Mouse (Mus musculus): ENCODE measurements at regions not wholly inside any gene's neighbourhood (a gene's known extent, or its start where the extent isn't known, plus 50 kb on each side); places are given as distances from the start of the nearest gene placed in this dataset.

GRCm38 (mm10) chr16:79718230-79718629 is 627.3 kb upstream of the Tmprss15 start:
- intact Hi-C loops (cut with DNase I) = no loop called here
- no peak for DNase-seq (ENCODE audit: low spot score)

DNA sequence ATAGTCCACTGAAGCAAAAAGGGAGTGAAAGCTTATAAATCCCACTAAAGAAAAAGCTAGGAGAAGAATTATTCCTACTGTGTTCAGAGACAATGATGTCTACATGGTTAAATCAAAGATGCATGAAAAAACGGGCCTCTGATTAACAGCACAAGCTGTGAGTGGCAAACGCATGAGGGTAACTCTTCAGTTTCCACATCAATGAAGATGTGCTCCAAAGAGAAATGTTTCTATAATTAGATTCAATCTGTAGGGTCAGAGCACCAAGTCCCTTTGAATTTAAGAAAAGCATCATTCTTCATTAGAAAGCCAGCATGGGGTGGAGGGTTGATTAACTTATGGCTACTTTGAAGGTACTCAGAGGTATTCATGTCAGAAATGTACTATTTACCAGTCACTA is 601.5 kb upstream of the Tmprss15 start:
- intact Hi-C loops (cut with DNase I) = no loop called here

DNA sequence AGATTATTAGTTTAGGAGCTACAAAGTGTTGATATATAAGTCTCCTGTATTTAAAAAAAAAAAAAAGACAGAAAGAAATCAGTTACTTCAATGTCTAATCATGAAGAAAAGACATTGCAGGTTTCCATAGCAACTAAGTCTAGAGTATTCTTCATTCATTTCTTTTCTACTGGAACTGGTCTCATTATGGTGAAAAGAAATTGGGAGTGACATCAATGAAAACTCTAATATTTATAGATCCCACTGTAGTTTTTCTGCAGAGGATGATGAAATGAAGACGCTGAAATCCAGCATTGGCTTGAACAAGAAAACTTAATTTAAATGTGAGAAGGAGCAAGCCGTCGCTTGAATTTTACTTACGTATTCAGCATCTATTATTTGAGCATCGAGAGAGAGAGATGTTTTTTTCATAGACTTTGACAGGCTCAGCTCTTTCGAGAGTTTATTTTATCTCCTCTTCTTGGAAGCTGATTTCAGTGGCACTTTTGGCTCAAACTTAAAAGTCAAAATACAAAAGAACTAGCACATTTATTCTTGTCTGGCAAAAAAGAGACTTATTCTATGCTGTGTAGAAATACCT is 560.4 kb upstream of the Tmprss15 start:
- intact Hi-C loops (cut with DNase I) = no loop called here
- no peak for DNase-seq (ENCODE audit: low spot score)

More for the DNA sequence above, 601.5 kb upstream of the Tmprss15 start:
- no peak for DNase-seq (ENCODE audit: low spot score)

GRCm38 (mm10) chr16:79640898-79641297 is 550.0 kb upstream of the Tmprss15 start:
- intact Hi-C loops (cut with DNase I) = no loop called here
- DNase-seq (ENCODE audit: low spot score) = no peak

DNA sequence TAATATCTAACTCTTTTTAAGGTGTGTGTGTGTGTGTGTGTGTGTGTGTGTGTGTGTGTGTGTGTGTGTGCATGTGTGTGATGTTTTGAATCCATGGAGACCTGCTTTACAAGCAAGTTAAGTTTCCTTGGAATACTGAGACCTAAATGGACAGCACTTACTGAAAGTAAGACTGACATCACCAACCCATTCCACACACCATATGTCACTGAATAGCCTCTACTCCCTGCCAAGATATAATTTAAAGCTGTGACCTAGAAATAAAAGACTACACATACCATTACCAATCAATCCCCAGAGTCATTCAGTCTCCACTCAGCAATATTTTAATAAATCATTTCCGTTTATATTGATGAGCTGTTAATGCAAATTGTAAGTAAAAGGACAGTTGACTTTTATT is 536.2 kb upstream of the Tmprss15 start:
- DNase-seq (ENCODE audit: low spot score) = no peak
- intact Hi-C loops (cut with DNase I) = no loop called here

DNA sequence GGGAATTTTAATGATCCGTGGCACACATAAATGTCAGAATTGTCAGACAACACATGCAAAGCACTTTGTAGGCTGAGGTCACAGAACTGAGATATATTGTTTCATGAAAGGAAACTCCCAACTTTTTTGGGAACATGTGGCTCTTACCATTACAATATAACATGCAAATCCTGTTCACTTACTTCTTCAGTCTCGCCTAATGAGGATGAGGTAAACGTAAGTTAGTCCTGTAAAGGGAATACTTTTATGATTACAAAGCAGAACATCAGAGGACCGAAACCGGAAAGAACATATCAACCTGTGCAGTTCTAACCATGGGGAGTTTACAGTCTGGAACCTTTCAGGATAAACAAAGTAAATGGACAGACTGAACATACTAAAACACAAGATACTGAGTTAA is 520.1 kb upstream of the Tmprss15 start:
- intact Hi-C loops (cut with DNase I) = no loop called here
- DNase-seq (ENCODE audit: low spot score) = no peak

- DNase-seq (ENCODE audit: low spot score) = no peak
- intact Hi-C loops (cut with DNase I) = no loop called here
These were observed 500.0 kb upstream of the Tmprss15 start for GRCm38 (mm10) chr16:79590891-79591290.

- DNase-seq (ENCODE audit: low spot score) = no peak
- intact Hi-C loops (cut with DNase I) = no loop called here
These were observed 494.8 kb upstream of the Tmprss15 start for GRCm38 (mm10) chr16:79585745-79586144.

DNA sequence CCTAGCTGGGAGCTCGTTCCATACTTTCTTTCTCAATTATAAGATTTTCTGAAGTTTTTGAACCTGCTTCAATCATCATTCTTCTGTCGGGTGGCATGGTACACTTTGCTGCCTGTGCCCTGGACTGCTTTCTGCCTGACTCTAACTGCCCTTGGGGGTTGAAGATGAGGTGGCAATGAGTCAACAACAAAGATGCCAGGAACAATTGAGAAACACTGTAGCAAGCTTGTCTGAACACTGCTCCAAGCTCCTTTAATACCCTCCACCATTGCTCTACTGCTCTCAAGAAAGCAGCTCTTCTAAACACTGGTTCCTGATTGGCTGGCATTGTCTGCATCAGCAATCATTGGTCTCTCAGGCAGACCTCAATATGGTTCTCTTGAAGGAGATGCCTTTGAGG is 480.0 kb upstream of the Tmprss15 start:
- intact Hi-C loops (cut with DNase I) = no loop called here
- no peak for DNase-seq (ENCODE audit: low spot score)

GRCm38 (mm10) chr16:79534370-79534769 is 443.5 kb upstream of the Tmprss15 start:
- no peak for DNase-seq (ENCODE audit: low spot score)
- intact Hi-C loops (cut with DNase I) = loop anchor here (10.0 kb wide), 1 partner anchor 350 kb away; no protein-coding TSS in a partner anchor

- intact Hi-C loops (cut with DNase I) = no loop called here
- DNase-seq (ENCODE audit: low spot score) = no peak
These were observed 401.6 kb upstream of the Tmprss15 start for GRCm38 (mm10) chr16:79492493-79492892.

GRCm38 (mm10) chr16:79450871-79451270 is 360.0 kb upstream of the Tmprss15 start:
- intact Hi-C loops (cut with DNase I) = no loop called here
- DNase-seq (ENCODE audit: low spot score) = no peak

- no peak for DNase-seq (ENCODE audit: low spot score)
- intact Hi-C loops (cut with DNase I) = no loop called here
These were observed 358.8 kb upstream of the Tmprss15 start for GRCm38 (mm10) chr16:79449732-79450131.

GRCm38 (mm10) chr16:79407385-79407784 is 316.5 kb upstream of the Tmprss15 start:
- DNase-seq (ENCODE audit: low spot score) = no peak
- intact Hi-C loops (cut with DNase I) = no loop called here

DNA sequence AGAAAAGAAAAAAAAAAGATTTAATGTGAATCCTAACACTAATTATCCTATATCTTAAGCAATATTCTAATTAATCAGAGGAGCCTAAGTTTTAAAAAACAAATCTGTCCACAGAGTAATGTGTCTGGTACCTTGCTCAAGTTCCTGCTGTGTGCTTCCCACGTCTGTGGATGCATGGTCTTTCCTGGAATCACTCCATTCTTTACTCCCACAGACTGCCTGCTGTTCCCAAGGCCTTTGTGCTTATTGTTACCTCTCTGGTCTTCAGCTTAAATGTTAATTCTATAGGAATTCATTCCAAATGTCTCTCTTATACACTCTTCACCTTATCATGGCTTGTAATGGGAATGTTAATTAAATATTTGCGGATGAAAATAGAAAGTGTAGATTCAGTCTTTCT is 315.3 kb upstream of the Tmprss15 start:
- no peak for DNase-seq (ENCODE audit: low spot score)
- intact Hi-C loops (cut with DNase I) = no loop called here

DNA sequence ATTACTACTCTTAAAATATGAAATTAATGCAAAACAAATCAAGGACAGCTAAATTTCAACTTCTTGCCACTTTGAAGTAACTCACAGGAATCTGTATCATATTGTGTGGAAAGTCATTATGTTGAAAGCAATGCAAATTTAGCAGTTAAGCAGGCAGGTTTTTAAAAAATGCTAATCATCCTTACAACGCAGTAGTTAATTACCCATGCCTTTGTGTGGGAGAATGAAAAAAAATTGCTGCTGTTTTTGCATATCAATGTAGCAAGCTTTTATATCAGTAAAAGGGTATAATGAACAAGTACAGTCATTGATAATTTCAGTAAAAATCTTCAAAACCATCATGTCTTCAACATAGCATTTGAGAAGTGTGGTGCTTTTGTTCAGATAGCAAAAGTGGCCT is 313.2 kb upstream of the Tmprss15 start:
- intact Hi-C loops (cut with DNase I) = no loop called here
- no peak for DNase-seq (ENCODE audit: low spot score)

DNA sequence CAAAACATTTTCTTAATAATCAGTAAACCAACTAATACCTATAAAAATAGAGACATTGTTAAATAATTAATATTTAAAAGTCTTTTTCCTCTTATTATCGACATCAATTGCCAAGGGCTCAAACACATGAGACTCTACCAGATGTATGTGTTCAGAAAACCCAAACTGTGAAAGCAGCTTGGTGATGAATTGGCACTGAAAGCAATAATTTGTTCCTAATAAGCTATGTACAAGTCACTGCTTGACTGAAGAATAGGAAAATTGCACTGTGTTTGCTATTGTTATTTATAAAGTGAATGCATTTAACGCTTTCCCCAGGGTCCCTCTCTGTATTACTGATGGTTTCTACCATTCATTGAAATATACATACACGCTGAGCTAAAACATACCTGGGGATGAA is 309.2 kb upstream of the Tmprss15 start:
- no peak for DNase-seq (ENCODE audit: low spot score)
- intact Hi-C loops (cut with DNase I) = no loop called here

DNA sequence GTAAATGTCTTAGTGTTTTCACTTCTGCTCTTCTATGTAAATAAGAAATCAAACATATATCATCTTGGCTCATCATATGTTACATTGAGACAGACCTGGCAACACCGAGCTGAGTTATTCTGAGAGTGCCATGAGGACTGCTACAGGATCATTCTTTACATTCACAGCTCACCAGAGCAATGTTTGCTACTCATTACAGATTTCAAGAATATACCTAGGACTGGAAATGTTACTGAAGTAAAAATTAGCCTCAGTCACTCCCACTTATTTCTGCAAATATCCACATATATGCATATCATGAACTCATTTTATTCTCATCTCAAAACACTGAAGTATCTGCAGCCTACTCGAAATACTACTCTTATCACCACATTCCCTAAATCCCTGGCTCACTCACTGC is 307.6 kb upstream of the Tmprss15 start:
- intact Hi-C loops (cut with DNase I) = no loop called here
- no peak for DNase-seq (ENCODE audit: low spot score)

DNA sequence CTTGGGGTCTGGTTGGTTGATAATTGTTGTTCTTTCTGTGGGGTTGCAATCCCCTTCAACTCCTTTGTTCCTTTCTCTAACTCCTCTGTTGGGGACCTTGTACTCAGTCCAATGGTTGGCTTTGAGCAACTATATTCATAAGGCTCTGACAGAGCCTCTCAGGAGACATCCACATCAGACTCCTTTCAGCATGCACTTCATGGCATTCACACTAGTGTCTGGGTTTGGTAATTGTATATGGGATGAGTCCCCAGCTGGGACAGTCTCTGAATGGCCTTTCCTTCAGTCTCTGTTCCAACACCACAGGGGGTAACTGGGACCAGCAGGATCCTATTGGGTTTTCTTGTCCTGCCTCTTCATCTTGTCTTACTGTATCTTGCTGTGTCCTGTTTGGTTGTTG is 303.5 kb upstream of the Tmprss15 start:
- intact Hi-C loops (cut with DNase I) = no loop called here

GRCm38 (mm10) chr16:79386421-79386820 is 295.5 kb upstream of the Tmprss15 start:
- no peak for DNase-seq (ENCODE audit: low spot score)
- intact Hi-C loops (cut with DNase I) = no loop called here

More for the DNA sequence above, 303.5 kb upstream of the Tmprss15 start:
- no peak for DNase-seq (ENCODE audit: low spot score)

GRCm38 (mm10) chr16:79350127-79350526 is 259.2 kb upstream of the Tmprss15 start:
- no peak for DNase-seq (ENCODE audit: low spot score)
- intact Hi-C loops (cut with DNase I) = no loop called here

DNA sequence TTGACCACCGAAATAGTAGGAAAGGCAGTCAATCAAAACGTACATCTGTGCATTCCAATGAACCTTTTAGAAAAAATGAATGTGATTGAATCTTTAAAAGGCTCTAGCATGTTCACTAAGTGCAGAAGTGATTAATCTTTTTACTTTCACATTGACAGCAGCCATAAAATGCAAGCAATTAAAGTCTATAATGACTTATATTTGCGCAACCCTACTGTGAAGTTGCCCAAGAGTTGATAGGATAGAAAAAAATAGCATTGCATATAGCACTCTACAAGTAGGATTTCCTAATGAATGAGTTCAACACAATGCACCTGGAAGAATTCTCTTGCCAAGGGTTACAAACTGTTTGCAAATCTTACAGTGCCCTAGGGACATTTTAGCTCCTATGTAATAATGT is 251.6 kb upstream of the Tmprss15 start:
- DNase-seq (ENCODE audit: low spot score) = no peak
- intact Hi-C loops (cut with DNase I) = no loop called here

- DNase-seq (ENCODE audit: low spot score) = no peak
- intact Hi-C loops (cut with DNase I) = no loop called here
These were observed 245.5 kb upstream of the Tmprss15 start for GRCm38 (mm10) chr16:79336416-79336815.

Data from heart, postnatal 25 days (tissue).